Mouse (Mus musculus) lung, postnatal 0 days (tissue): ENCODE results near the gene Eme1. TPM values are rescaled to one million over a fixed set of nuclear protein-coding genes. Genes with fewer than 3 reads are reported as not detected.
"Not testable (repeated sequence)": the region's sequence is repeated elsewhere in the genome, so short reads cannot be mapped to it uniquely, and the experiment has no call there.

Source experiments
- ATAC-seq: fragments of 200-750 bp; cut with Nextera tagmentation; 2 replicates; pipeline ENCODE4 v1.8.0; 2017; ENCODE audit warnings: moderate library complexity
- DNase-seq: peaks from one replicate; pipeline ENCODE4 v3.0.0-alpha.2; 2016; ENCODE audit warnings: low spot score
- H3K27ac ChIP-seq: fragments of 300-500 bp; sonication (generic); 2 replicates; pipeline ENCODE4 v1.5.1; 2014; ENCODE audit warnings: antibody characterized with exemption, mild to moderate bottlenecking, low read length, mixed read lengths
- H3K27me3 ChIP-seq: fragments of 300-500 bp; sonication (generic); replicated peaks from 2 replicates; pipeline ENCODE4 v1.6.1; 2014; ENCODE audit warnings: low read length, mixed read lengths; ENCODE audit not compliant: insufficient read depth
- H3K36me3 ChIP-seq: fragments of 300-500 bp; sonication (generic); 2 replicates; pipeline ENCODE4 v1.6.1; 2014; ENCODE audit warnings: low read length, mixed read lengths; ENCODE audit not compliant: insufficient read depth
- H3K4me1 ChIP-seq: fragments of 300-500 bp; sonication (generic); 2 replicates; pipeline ENCODE4 v1.6.1; 2014; ENCODE audit warnings: antibody characterized with exemption, low read depth, low read length, mixed read lengths; ENCODE audit not compliant: insufficient read depth
- H3K4me2 ChIP-seq: fragments of 300-500 bp; sonication (generic); replicated peaks from 2 replicates; pipeline ENCODE4 v1.6.1; 2014; ENCODE audit warnings: low read depth, mild to moderate bottlenecking, low read length, moderate library complexity, mixed read lengths
- H3K4me3 ChIP-seq: fragments of 300-500 bp; sonication (generic); 2 replicates; pipeline ENCODE4 v1.5.1; 2014; ENCODE audit warnings: low read depth, low read length
- H3K9ac ChIP-seq: fragments of 300-500 bp; sonication (generic); replicated peaks from 2 replicates; pipeline ENCODE4 v1.6.1; 2014; ENCODE audit warnings: low read depth, mild to moderate bottlenecking
- H3K9me3 ChIP-seq: fragments of 300-500 bp; sonication (generic); 2 replicates; pipeline ENCODE4 v1.6.1; 2016; ENCODE audit warnings: low read length, mixed read lengths
- CTCF ChIP-seq: IDR thresholded peaks from 2 replicates; pipeline ENCODE4 v1.5.1; 2016; ENCODE audit warnings: antibody characterized with exemption, mild to moderate bottlenecking
- EP300 ChIP-seq: IDR thresholded peaks from 2 replicates; pipeline ENCODE4 v1.6.1; 2016; ENCODE audit warnings: antibody characterized with exemption, mild to moderate bottlenecking, control low read depth
- WGBS: fragments of 180-500 bp; shearing (Covaris S2); extraction: QIAGEN DNeasy Blood & Tissue Kit; methylation state at CpG from one replicate; pipeline ENCODE4 v1.1.7; 2014; 5-methylcytosine and 5-hydroxymethylcytosine counted together
- polyA plus RNA-seq: library from polyadenylated mRNA; unstranded; fragments of >200 nt; fragmentation: Nextera tagmentation; extraction: Ambion mirVana; gene quantifications from 2 replicates; pipeline ENCODE4 v1.2.1, GENCODE M21; 2015

Gene Eme1
- polyA plus RNA-seq, 1 experiment from 2014 or later, result 0.87 TPM

- Histone ChIP-seq H3K27ac (no peak overlapping the region), H3K9me3 (no peaks in the 10 kb centered on the region), H3K36me3 (no peaks in the 10 kb centered on the region), H3K4me1 (no peaks in the 10 kb centered on the region), H3K27me3 (no peaks in the 10 kb centered on the region), H3K4me2 (no peak overlapping the region), H3K4me3 (no peak overlapping the region), H3K9ac (no peak overlapping the region)
- ATAC-seq (no peak), DNase-seq (no peak)
- TF ChIP-seq CTCF, result no peak
- TF ChIP-seq EP300, result no peak
- WGBS, result 59% methylated on average over 6 of the region's 6 CpGs
Observed at GRCm38 (mm10) chr11:94695508-94695907, 41.7 kb upstream of the Eme1 start.

DNA sequence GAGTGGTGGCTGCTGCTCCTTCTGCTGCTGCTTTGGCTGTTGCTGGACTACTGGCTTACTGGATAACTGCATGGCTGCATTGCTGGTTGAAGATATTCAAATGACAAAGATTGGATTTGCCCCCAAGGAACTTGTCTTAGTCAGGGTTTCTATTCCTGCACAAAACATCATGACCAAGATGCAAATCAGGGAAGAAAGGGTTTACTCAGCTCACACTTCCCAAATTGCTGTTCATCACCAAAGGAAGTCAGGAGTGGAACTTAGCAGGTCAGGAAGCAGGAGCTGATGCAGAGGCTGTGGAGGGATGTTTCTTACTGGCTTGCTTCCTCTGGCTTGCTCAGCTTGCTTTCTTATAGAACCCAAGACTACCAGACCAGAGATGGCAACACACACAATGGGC lies 38.7 kb upstream of the Eme1 start:
- not testable (repeated sequence) for H3K27ac ChIP-seq, H3K4me3 ChIP-seq, H3K36me3 ChIP-seq, ATAC-seq, H3K9ac ChIP-seq, DNase-seq, H3K27me3 ChIP-seq, H3K9me3 ChIP-seq, H3K4me1 ChIP-seq, H3K4me2 ChIP-seq

GRCm38 (mm10) chr11:94687178-94687577 lies 33.4 kb upstream of the Eme1 start:
- Histone ChIP-seq H3K4me1 (no peaks in the 10 kb centered on the region), H3K36me3 (no peaks in the 10 kb centered on the region), H3K4me2 (no peak overlapping the region), H3K9me3 (no peaks in the 10 kb centered on the region), H3K4me3 (no peak overlapping the region), H3K27me3 (no peaks in the 10 kb centered on the region), H3K9ac (no peak overlapping the region), H3K27ac (no peak overlapping the region)
- WGBS, result 70% methylated on average over 6 of the region's 6 CpGs
- DNase-seq (no peak), ATAC-seq (no peak)
- TF ChIP-seq CTCF, result no peak
- no peak for TF ChIP-seq EP300

DNA sequence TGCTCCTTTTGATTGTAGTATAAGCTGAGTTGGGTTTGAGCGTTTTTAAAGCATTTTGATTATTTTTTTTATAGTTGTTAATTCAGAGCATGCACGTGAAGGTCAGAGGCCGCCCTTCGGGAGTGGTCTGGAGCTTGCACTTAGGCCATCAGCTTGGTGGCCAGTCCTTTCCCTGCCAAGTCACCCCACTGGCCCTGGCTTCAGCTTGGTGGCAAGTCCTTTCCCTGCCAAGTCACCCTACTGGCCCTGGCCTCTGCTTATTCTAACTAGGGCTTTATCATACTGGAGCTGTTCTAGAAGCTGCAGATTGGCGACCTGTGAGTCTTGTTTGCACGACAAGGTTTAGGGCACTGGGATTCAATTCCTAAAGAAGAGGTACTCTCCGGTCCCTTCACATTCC lies 28.7 kb upstream of the Eme1 start:
- WGBS, result 77% methylated on average over 7 of the region's 7 CpGs
- H3K4me2 ChIP-seq, result no peak overlapping the region
- no peak for TF ChIP-seq CTCF
- TF ChIP-seq EP300, result no peak
- H3K36me3 ChIP-seq, result no peaks in the 10 kb centered on the region
- DNase-seq, result no peak
- no peak overlapping the region for H3K27ac ChIP-seq
- H3K9ac ChIP-seq, result no peak overlapping the region
- H3K4me1 ChIP-seq, result no peaks in the 10 kb centered on the region; the same call in 1 of the 2 replicates
- no peaks in the 10 kb centered on the region for H3K27me3 ChIP-seq
- ATAC-seq, result no peak
- H3K9me3 ChIP-seq, result no peaks in the 10 kb centered on the region
- no peak overlapping the region for H3K4me3 ChIP-seq

DNA sequence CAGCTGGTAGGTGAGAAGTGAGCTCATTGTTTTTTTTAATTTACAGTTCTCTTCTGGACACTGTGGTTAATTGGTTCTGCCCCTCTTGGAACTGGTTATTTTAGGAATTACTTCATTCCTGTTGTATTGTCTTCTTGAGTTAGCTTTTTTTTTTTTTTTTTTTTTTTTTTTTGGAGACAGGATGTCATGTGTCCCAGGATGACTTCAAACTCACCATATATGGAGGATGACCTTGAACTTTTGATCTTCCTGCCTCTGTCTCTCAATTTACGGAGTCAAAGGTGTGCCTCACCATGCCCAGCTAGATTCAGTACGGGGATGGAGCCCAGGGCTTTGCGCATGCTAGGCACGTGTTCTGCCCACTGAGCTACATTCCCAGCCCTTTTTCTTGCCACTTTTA lies 27.9 kb upstream of the Eme1 start:
- no peaks in the 10 kb centered on the region; the same call in 1 of the 2 replicates for H3K4me1 ChIP-seq
- no peak overlapping the region for H3K4me3 ChIP-seq
- H3K4me2 ChIP-seq, result no peak overlapping the region
- 62% methylated on average over 4 of the region's 4 CpGs for WGBS
- no peaks in the 10 kb centered on the region for H3K36me3 ChIP-seq
- TF ChIP-seq CTCF (no peak), EP300 (no peak)
- H3K9me3 ChIP-seq, result no peaks in the 10 kb centered on the region
- no peak overlapping the region for H3K9ac ChIP-seq
- DNase-seq (no peak), ATAC-seq (no peak)
- no peak overlapping the region for H3K27ac ChIP-seq
- H3K27me3 ChIP-seq, result no peaks in the 10 kb centered on the region

GRCm38 (mm10) chr11:94680639-94681038 lies 26.9 kb upstream of the Eme1 start:
- Histone ChIP-seq H3K4me1 (no peaks in the 10 kb centered on the region; the same call in 1 of the 2 replicates), H3K9me3 (no peaks in the 10 kb centered on the region), H3K9ac (no peak overlapping the region), H3K4me2 (no peak overlapping the region), H3K27ac (no peak overlapping the region), H3K4me3 (no peak overlapping the region), H3K36me3 (no peaks in the 10 kb centered on the region), H3K27me3 (no peaks in the 10 kb centered on the region)
- no peak for ATAC-seq
- no peak for DNase-seq
- TF ChIP-seq CTCF (peak; percentile 21), EP300 (no peak)

DNA sequence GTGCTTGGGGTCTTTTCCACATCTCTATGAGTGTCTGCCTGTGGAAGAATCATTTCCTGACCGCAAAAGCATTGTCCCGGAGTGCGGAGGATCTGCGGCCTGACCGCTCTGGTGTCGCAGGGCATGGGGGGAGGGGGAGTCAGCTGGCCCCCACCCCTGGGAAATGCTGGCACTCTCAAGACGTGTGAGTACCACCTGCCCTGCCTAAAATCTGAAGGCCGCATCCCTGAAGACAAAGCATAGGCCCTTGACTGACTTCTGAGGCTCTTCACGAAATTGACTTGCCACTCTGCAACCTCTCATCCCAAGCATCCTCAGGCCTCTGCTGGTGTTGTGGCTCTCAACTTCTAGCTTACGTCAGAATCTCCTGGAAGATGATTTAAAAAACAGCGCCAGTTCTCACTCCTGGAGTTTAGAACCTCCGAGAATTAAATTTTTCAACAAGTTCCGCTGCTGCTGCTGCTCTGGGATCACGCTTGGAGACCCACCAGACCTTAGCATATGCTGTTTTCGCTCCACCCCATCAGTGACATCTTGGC lies 23.9 kb upstream of the Eme1 start:
- no peaks in the 10 kb centered on the region for H3K9me3 ChIP-seq
- TF ChIP-seq CTCF (no peak), EP300 (no peak)
- WGBS, result 31% methylated on average over 15 of the region's 15 CpGs
- H3K36me3 ChIP-seq, result no peaks in the 10 kb centered on the region
- no peak overlapping the region for H3K27ac ChIP-seq
- peak; percentile 5 for ATAC-seq
- H3K4me3 ChIP-seq, result peak overlapping the region; percentile 99
- H3K4me2 ChIP-seq, result peak overlapping the region; percentile 97
- no peak for DNase-seq
- no peaks in the 10 kb centered on the region for H3K27me3 ChIP-seq
- peaks cover 7% of the 10 kb centered on the region; the same call in 1 of the 2 replicates for H3K4me1 ChIP-seq
- H3K9ac ChIP-seq, result peak overlapping the region; percentile 89; the same call in 1 of the 2 replicates
